In genomic region chr5:147260189-147260588, GRCm38 (mm10) we compare ENCODE assay signal across 27 mouse cellular contexts. TPM values are rescaled to one million over a fixed set of nuclear protein-coding genes. Genes with fewer than 3 reads are reported as not detected.
"Had no signal": no experiment of that assay in that cellular context is flagged by ENCODE, and none has a peak within 500 bp of the region (broad histone marks: within the 10 kb centered on the region; RNA-seq: fewer than 3 reads in every experiment).

No protein-coding gene starts in this region.

- H3K9me3 ChIP-seq: liver, embryonic 15.5 days; lung, embryonic 15.5 days; midbrain, embryonic 10.5 days; midbrain, embryonic 12.5 days; neural tube, embryonic 13.5 days; neural tube, embryonic 15.5 days; stomach, embryonic 15.5 days had no signal

- H3K4me2 ChIP-seq: liver, embryonic 15.5 days; lung, embryonic 15.5 days; midbrain, embryonic 12.5 days; neural tube, embryonic 13.5 days; neural tube, embryonic 15.5 days; stomach, embryonic 15.5 days had no signal

- ATAC-seq: liver, postnatal 0 days; midbrain, embryonic 16.5 days had no signal

- H3K27ac ChIP-seq: liver, embryonic 15.5 days; lung, embryonic 15.5 days; midbrain, embryonic 10.5 days; midbrain, embryonic 12.5 days; neural tube, embryonic 13.5 days; neural tube, embryonic 15.5 days; stomach, embryonic 15.5 days; stomach, postnatal 0 days had no signal

- DNase-seq: liver, postnatal 0 days; lung, adult 2 months; lung, postnatal 10 days; lung, postnatal 4 days; midbrain, embryonic 14.5 days; retina, postnatal 1 day; right cerebral cortex, adult 18-20 months; right cerebral cortex, postnatal 4 days; thymus, adult 2 months; thymus, postnatal 25 days; thymus, postnatal 4 days had no signal

- H3K9ac ChIP-seq: liver, embryonic 15.5 days; liver, postnatal 0 days; lung, embryonic 15.5 days; midbrain, embryonic 12.5 days; neural tube, embryonic 13.5 days; neural tube, embryonic 15.5 days; stomach, embryonic 15.5 days had no signal

- H3K36me3 ChIP-seq: liver, embryonic 15.5 days; lung, embryonic 15.5 days; midbrain, embryonic 10.5 days; midbrain, embryonic 12.5 days; neural tube, embryonic 13.5 days; neural tube, embryonic 15.5 days; stomach, embryonic 15.5 days had no signal

- H3K4me3 ChIP-seq: liver, embryonic 15.5 days; lung, embryonic 15.5 days; midbrain, embryonic 10.5 days; midbrain, embryonic 12.5 days; myocyte; neural tube, embryonic 13.5 days; neural tube, embryonic 15.5 days; stomach, embryonic 15.5 days had no signal

- H3K4me1 ChIP-seq: liver, embryonic 15.5 days; lung, embryonic 15.5 days; midbrain, embryonic 10.5 days; midbrain, embryonic 12.5 days; neural tube, embryonic 13.5 days; neural tube, embryonic 15.5 days; stomach, embryonic 15.5 days had no signal

RNA-seq across cellular contexts. Expression of gene Pdx1, which starts 9.6 kb away (rescaled TPM):
- total RNA-seq: megakaryocyte, adult 5-6 weeks; megakaryocyte-erythroid progenitor cell, adult 5-6 weeks had no signal
- polyA plus RNA-seq: liver, embryonic 15.5 days; liver, postnatal 0 days; lung, adult 2 months; lung, embryonic 15.5 days; midbrain, embryonic 10.5 days; midbrain, embryonic 12.5 days; midbrain, embryonic 14.5 days; midbrain, embryonic 16.5 days; myocyte; neural tube, embryonic 11.5 days; neural tube, embryonic 13.5 days; neural tube, embryonic 15.5 days; spleen, adult 2 months; testis, adult 2 months; thymus, adult 2 months; urinary bladder, adult 2 months had no signal

RNA-seq across cellular contexts. Expression of gene Cdx2, which starts 46.9 kb away (rescaled TPM):
- total RNA-seq: megakaryocyte, adult 5-6 weeks; megakaryocyte-erythroid progenitor cell, adult 5-6 weeks had no signal
- polyA plus RNA-seq: liver, embryonic 15.5 days; liver, postnatal 0 days; lung, adult 2 months; lung, embryonic 15.5 days; midbrain, embryonic 10.5 days; midbrain, embryonic 12.5 days; midbrain, embryonic 14.5 days; midbrain, embryonic 16.5 days; myocyte; neural tube, embryonic 11.5 days; neural tube, embryonic 13.5 days; neural tube, embryonic 15.5 days; spleen, adult 2 months; testis, adult 2 months; urinary bladder, adult 2 months had no signal
